Mouse (Mus musculus) liver (tissue): Measurements from ENCODE around the gene Ube2h.
A peak's percentile ranks its signal among the peaks of the same experiment; 100 is the strongest.

Experiments
- DNase-seq: peaks from one replicate; pipeline ENCODE4 v3.0.0-alpha.2; 2020; ENCODE audit warnings: mixed read lengths

The Ube2h gene

GRCm38 (mm10) chr6:30299116-30299515 is 5.2 kb downstream of the Ube2h start:
- DNase-seq = no peak

- DNase-seq = no peak
Observed at GRCm38 (mm10) chr6:30292579-30292978, 11.8 kb downstream of the Ube2h start.

DNA sequence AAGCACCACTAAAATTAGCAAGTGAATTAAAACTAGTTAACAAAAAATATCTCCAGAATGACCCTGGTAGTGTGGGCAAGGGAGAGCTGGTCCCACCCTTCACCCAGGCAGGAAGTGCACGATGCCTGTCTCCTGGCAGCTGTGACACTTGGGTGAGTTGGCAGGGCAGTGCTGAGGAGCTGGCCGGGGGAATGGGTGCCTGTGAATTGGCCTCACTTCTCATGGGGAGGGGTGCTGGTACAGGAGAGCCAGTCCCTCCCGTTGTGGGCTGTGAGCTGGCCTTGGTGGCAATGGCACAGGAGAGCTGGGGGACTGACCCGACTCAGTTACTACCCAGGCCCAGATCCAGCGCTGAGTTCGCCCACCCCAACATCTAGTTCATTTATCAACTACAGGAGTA is 16.4 kb downstream of the Ube2h start:
- DNase-seq = no peak

- DNase-seq = no peak
Observed at GRCm38 (mm10) chr6:30286642-30287041, 17.7 kb downstream of the Ube2h start.

DNA sequence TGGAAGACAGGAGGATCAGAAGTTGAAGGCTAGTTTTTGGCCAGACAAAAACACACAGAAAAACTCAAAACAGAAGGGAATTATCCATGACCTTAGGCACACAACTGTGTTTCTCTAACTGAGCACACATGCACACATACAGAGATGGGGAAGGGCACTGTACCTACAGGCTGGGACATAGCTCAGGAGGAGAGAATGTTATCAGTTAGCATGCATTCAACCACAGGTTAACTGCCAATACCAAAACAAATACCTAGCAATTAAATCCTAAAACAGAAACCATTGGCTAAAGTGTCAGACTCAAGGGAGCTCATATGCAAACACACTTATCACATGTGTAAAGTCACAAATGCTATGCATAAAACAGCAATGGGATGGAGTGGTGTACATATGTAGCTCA is 20.2 kb downstream of the Ube2h start:
- no peak for DNase-seq

DNA sequence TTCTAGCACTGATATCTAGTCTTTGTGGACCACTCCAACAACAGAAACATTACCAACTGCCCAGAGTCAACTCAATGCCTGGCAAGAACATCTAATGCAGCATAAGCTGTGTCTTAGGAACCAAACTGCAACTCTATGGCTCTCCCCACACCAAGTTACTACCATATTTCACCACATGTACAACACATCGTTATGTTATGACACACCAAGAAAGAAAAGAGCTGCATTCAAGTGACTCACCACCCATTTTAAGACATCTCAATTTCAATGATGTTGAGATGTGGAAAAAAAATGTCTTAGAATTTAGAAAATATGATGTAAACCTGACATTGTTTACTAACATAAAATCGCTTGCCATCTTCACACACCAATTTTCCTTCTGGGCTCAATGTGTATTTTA is 22.0 kb downstream of the Ube2h start:
- no peak for DNase-seq

GRCm38 (mm10) chr6:30278374-30278773 is 26.0 kb downstream of the Ube2h start:
- DNase-seq = no peak

DNA sequence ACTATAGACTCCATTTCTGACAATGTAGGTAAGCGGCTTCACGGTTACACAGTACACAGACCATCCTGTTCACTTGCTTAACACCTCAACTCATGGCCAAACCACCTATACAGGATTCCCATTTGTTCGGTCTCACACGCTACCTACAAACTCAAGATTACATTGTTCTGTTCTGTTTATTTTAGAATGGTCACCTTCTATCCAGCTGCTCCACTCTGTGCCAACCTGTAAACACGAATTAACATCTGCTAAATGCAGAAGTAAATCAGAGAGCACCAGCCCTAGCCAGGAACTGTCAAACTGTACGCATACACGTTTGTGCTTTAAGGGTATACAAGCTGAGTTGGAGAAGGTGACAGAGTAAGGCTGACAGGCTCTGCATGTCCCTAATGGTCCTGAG is 27.5 kb downstream of the Ube2h start:
- DNase-seq = no peak

DNA sequence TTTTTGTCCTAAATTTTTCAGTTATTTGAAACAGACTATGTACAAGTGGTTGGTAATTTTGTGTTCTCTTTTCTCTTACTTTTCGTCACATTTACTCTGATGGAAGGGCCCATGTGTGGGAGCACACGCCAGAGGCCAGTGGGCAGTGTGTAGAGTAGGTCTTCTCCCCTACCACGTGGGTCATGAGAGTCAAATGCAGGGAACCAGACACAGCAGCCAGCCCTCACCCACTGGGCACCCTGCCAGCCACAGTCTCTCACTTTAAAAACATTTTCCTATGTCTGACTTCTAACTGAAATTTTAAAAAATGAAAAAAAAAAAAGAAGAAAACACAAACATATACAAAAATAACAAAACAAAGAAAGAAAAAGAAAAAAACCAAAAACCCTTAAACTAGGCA is 28.0 kb downstream of the Ube2h start:
- DNase-seq = no peak

DNA sequence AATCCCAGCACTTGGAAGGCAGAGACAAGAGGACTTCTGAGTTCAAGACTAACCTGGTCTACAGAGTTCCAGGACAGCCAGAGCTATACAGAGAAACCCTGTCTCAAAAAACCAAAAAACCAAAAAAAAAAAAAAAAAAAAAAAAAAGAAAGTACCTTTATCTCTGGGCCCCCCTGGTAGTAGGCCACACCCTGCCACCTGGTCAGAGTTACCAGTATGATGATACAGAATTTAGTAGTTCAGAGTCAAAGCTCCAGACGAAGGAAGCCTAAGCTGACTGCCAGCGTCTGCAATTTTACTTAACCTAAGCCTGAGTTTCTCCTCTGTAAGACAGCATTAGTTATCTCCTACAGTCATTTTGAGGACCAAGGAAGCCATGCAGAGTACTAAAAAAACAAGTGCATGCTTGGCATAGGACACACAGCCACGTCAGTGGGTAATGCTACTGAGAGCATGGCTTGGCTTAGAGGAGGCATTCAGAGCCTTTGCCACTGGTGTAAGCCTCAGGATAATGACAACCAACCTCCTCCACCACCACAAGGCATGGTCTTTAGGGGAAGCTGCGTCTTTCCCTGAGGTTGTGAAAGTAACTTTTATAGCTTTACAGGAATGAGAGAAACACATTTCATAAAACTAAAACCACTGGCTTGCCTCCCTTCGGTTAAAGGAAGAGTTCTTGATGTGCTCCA is 29.0 kb downstream of the Ube2h start:
- peak; percentile 66 for DNase-seq

- DNase-seq = no peak
Observed at GRCm38 (mm10) chr6:30272911-30273310, 31.4 kb downstream of the Ube2h start.

GRCm38 (mm10) chr6:30272338-30272905 is 31.9 kb downstream of the Ube2h start:
- DNase-seq = no peak

GRCm38 (mm10) chr6:30269846-30270245 is 34.5 kb downstream of the Ube2h start:
- DNase-seq = no peak

GRCm38 (mm10) chr6:30267486-30267885 is 36.9 kb downstream of the Ube2h start:
- no peak for DNase-seq

DNA sequence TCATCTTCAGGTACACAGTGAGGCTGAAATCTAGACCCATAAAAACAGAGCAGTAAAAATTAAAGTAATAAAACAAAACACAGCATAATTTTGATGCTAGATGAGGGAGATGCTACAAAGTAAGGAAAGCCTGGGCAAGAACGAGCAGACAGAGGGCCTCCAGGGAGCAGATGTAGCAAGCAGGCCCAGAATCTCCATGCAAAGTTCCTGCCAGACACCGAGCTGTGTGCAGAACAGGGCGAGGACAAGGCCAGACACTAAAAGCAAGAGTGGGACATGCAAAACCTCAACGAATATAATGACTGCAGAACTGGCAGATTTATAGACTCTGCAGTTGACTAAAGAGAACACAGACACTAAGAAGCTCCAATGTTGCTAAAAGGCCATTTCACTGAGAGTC is 38.9 kb downstream of the Ube2h start:
- no peak for DNase-seq

DNA sequence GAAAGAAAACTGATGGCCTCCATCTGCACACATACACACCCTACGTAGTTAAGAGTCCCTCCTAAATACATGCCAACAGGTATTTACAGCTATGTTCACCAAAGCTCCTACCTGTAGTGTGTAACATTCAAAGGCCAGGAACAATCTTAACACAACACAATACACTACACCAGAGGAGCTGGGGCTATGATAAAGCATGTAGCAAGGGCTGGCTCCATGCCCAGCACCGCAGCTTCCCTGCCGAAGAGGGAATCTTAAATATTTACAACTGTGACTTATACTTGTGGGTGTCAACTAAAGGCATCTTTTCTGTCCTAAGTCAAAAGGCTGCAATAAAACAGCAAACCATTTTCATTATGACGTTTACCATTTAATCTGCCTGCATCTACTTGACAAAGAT is 41.3 kb downstream of the Ube2h start:
- no peak for DNase-seq

- no peak for DNase-seq
Observed at GRCm38 (mm10) chr6:30259271-30259670, 45.1 kb downstream of the Ube2h start.

DNA sequence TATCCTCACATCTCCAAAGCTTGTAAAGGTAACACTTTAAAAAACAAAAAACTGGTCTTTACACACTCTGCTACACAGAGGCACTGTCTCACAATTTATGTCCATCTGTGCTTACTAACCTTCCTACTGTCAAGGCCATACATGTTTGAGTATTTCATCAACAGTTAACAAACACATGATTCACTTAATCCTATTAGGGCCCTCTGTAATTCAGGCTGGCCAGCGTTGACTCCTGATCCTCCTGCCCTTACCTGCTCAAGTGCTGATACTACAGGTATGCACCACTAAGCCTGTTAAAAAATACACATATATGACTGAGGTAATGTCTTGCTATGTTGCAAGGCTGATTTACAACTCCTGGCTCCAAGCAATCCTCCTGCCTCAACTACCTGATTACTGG is 46.4 kb downstream of the Ube2h start:
- DNase-seq = no peak

- no peak for DNase-seq
Observed at GRCm38 (mm10) chr6:30255846-30256245, 48.5 kb downstream of the Ube2h start.

- no peak for DNase-seq
Observed at GRCm38 (mm10) chr6:30252271-30253010, 51.9 kb downstream of the Ube2h start.

DNA sequence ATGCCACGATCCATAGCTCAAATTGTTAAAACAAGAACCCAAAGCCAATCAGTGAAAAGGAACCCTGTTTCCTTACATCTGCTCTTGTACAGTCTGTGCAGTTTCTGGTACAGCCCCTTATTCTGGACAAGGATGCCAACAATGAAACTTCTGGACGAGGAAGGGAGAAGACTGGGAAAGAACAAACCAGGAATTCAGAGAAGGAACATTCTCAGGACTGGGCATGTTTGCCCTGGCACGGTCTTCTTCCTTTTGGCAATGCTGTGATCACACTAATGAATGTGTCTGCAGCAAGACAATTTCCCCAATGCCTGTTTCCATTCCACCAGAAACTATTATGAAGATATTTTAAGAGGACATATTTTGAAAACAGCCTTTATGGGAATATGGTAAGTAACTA is 55.6 kb downstream of the Ube2h start:
- DNase-seq = no peak

- no peak for DNase-seq
Observed at GRCm38 (mm10) chr6:30245940-30246339, 58.4 kb downstream of the Ube2h start.

DNA sequence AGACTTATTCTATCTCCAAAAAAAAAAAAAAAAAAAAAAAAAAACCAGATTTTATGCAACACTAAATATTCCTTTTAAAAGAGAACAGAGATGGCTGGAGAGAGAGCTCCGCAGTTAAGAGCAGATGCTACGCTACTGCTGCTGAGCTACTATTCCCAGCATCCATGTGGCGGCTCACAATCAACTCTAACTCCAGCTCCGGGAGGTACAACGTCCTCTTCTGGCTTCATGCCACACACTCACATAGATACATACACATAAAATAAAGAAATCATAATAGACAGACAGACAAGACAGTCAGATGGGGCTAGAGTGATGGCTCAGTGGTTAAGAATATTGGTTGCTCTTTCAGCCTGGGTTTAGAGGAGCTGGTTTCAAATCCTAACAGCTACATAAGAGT is 58.9 kb downstream of the Ube2h start:
- DNase-seq = no peak

DNA sequence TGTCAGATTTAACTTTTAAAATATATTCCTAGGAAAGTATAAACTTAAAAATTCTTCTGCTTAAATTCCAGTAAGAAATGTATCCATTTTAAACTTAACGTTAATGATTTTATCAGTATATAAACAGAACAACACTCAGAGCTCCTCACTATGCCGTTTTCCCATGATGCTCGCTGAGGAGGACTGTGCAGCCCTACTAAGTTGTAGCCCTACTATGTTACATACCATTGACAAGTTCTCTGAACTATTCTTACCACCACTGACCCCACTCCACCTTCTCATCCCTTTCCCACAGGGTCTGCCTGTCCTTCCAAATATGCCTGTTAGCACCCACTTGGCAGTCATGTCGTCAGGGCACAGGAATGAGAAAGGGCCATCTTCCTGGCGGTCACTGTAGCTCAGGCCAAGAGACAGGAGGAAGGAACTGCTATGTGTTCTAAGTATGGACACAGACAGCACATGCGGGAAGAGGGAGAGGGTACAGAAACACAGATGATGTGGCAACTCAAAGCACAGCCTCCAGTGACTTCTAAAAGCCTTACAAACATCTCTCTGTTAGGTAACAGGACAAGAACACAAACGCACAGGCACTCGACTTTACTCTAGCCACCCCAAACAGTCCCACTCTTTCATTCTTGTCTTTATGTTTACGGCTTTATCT is 60.9 kb downstream of the Ube2h start:
- no peak for DNase-seq
